Mouse (Mus musculus) thymus, adult 2 months (tissue): ENCODE measurements at regions not wholly inside any gene's neighbourhood (a gene's known extent, or its start where the extent isn't known, plus 50 kb on each side); places are given as distances from the start of the nearest gene placed in this dataset.

Experiments
- CTCF ChIP-seq: fragments of 200-500 bp; IDR thresholded peaks from 2 replicates; pipeline ENCODE4 v1.5.1; 2012; ENCODE audit warnings: mild to moderate bottlenecking, control low read depth, low read length, moderate library complexity, borderline replicate concordance; ENCODE audit not compliant: control insufficient read depth, poor library complexity, insufficient read depth; ENCODE audit errors: extremely low read depth
- POLR2A ChIP-seq: fragments of 200-500 bp; IDR thresholded peaks from 2 replicates; pipeline ENCODE4 v1.6.1; 2012; ENCODE audit warnings: mild to moderate bottlenecking, low read length, control low read depth, moderate library complexity; ENCODE audit not compliant: control insufficient read depth, poor library complexity, insufficient read depth; ENCODE audit errors: extremely low read depth

DNA sequence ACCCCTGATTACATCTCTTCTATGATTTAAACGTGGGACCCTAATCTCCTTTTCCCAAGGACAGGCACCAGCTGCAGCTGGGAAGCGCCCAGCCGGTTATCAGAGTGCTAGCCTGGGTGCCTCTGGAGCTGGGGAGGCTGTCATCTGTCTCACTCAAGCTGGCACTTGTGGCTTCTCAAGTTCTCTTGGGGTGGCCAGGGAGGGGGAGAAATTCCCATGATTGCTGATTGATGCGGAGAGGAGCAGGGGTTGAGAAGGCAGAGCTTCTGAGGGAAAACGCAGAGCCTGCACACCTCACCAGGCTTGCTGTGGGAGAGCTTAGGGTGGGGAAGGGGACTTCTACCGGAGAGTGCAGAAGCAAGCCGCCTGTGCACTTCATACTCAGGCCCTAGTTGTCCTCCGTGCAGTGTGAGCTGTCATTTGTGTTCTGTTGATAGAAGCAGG is 626.3 kb downstream of the Zfp706 start:
- no peak for TF ChIP-seq CTCF
- no peak for TF ChIP-seq POLR2A
